Mouse (Mus musculus) erythroblast, embryonic 14.5 days (primary cell): ENCODE data around the gene Lgals7. TPM values are rescaled to one million over a fixed set of nuclear protein-coding genes. Genes with fewer than 3 reads are reported as not detected.
A peak's percentile ranks its signal among the peaks of the same experiment; 100 is the strongest.

Source experiments
- H3K27me3 ChIP-seq: 2 replicates; pipeline ENCODE4 v1.6.1; 2012; ENCODE audit warnings: inconsistent platforms; ENCODE audit not compliant: control insufficient read depth
- H3K36me3 ChIP-seq: 2 replicates; pipeline ENCODE4 v1.6.1; 2012; ENCODE audit warnings: mild to moderate bottlenecking, inconsistent platforms; ENCODE audit not compliant: control insufficient read depth
- H3K4me1 ChIP-seq: 2 replicates; pipeline ENCODE4 v1.6.1; 2012; ENCODE audit warnings: inconsistent platforms; ENCODE audit not compliant: control insufficient read depth
- H3K4me3 ChIP-seq: replicated peaks from 2 replicates; pipeline ENCODE3; 2012; ENCODE audit warnings: moderate library complexity, mild to moderate bottlenecking, inconsistent platforms
- H3K9me3 ChIP-seq: 2 replicates; pipeline ENCODE4 v1.6.1; 2012; ENCODE audit warnings: low read length, inconsistent platforms, mixed read lengths; ENCODE audit not compliant: control insufficient read depth
- GATA1 ChIP-seq: IDR thresholded peaks from 2 replicates; pipeline ENCODE4 v1.6.1; 2012; ENCODE audit warnings: low read length, inconsistent platforms, mixed read lengths
- TAL1 ChIP-seq: IDR thresholded peaks from 3 replicates; pipeline ENCODE4 v1.6.1; 2012; ENCODE audit warnings: low read length, inconsistent platforms, mixed read lengths
- polyA plus RNA-seq: library from polyadenylated mRNA; stranded (reverse); fragments of >175 nt; gene quantifications from 2 replicates; pipeline ENCODE4 v1.2.3, GENCODE M21; 2012

Gene Lgals7
- polyA plus RNA-seq, 1 experiment = not detected

DNA sequence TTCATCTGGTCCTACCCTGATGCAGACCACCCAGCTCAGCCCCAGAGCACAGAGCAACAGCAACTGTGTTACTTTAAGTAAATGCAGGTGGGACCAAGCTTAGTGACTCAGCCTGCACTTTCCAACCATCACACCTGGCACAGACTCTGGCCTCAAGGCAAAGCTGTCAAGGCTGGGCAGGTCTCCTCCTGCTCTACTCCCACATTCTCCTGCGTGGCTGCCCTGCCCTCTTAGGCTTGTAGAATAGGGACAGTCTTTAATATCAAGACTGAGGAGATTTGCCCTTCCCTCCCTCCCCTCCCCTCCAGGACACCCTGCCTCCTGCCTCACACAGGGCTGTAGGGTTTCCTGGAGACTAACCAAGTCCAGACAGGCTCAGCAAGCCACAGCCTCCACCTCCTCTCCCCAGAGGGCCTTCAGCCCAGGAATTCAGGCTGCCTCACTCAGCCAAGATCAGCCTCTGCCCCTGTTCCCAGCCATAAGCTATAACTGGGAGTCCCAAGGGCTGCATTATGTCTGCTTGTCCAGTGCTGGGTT lies 13.9 kb upstream of the Lgals7 start:
- Histone ChIP-seq H3K9me3 (no peaks in the 10 kb centered on the region), H3K4me1 (no peaks in the 10 kb centered on the region), H3K27me3 (no peaks in the 10 kb centered on the region), H3K4me3 (no peak overlapping the region), H3K36me3 (no peaks in the 10 kb centered on the region)
- TF ChIP-seq TAL1 (no peak), GATA1 (no peak)

DNA sequence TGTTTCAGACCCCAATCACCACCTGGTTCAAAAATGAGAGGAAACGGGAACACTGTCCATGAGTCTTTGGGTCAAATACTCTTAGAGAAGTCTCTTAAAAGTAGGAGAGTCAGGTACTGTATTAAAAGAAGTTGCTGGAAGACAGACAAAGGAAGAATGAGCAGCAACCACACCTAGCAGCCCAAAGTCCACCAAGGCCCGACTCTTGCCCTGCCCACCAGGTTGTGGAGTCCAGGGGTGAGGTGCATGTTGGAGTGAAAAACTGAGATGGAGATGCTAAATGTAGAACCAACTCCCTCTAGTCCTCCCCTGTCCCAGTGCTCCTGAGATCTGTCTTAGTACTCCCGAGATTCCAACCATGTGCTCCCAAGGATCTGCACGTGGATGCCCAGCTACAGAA lies 13.0 kb upstream of the Lgals7 start:
- H3K36me3 ChIP-seq = no peaks in the 10 kb centered on the region
- no peaks in the 10 kb centered on the region for H3K4me1 ChIP-seq
- no peaks in the 10 kb centered on the region for H3K27me3 ChIP-seq
- no peaks in the 10 kb centered on the region for H3K9me3 ChIP-seq
- no peak overlapping the region for H3K4me3 ChIP-seq
- TF ChIP-seq GATA1 (no peak), TAL1 (no peak)

GRCm38 (mm10) chr7:28859953-28860352 lies 3.7 kb upstream of the Lgals7 start:
- H3K27me3 ChIP-seq = no peaks in the 10 kb centered on the region
- peaks cover 10% of the 10 kb centered on the region for H3K4me1 ChIP-seq
- H3K4me3 ChIP-seq = no peak overlapping the region
- H3K9me3 ChIP-seq = peaks cover 9% of the 10 kb centered on the region
- H3K36me3 ChIP-seq = no peaks in the 10 kb centered on the region
- no peak for TF ChIP-seq GATA1
- TF ChIP-seq TAL1 = no peak

GRCm38 (mm10) chr7:28860898-28861297 lies 2.8 kb upstream of the Lgals7 start:
- TF ChIP-seq TAL1 (no peak), GATA1 (no peak)
- no peak overlapping the region for H3K4me3 ChIP-seq
- H3K9me3 ChIP-seq = peaks cover 9% of the 10 kb centered on the region
- no peaks in the 10 kb centered on the region for H3K27me3 ChIP-seq
- H3K4me1 ChIP-seq = peaks cover 18% of the 10 kb centered on the region
- H3K36me3 ChIP-seq = no peaks in the 10 kb centered on the region

DNA sequence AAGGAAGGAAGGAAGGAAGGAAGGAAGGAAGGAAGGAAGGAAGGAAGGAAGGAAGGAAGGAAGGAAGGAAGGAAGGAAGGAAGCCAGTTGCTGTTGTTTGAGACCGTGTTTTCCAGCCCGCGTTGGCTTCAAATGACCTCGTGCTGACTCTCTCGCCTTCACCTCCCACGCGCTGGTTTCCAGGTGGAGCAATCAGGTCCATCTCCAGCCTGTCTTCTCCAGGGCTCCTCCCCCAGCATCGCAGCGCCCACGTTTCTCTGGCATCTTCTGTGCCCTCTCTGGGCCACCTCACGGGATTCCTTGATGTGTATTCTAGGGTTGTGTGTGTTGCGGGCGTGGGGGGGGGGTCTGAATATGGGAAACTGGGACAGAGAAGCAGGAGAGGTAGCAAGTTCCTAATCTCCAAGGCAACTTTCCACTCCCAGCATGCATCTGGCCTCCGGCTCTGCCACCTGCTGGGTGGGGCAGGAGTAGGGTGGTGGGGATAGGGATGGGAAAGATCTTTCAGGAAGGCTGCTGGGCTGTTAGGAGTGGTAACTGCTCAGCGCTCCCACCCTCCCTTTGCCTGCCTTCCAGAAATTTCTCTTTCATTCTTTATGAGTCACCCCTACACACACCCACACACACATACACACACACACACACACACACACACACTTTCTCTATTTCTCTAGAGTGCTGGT lies 695 bp upstream of the Lgals7 start:
- no peaks in the 10 kb centered on the region for H3K36me3 ChIP-seq
- TF ChIP-seq TAL1 = no peak
- no peak for TF ChIP-seq GATA1
- H3K27me3 ChIP-seq = no peaks in the 10 kb centered on the region
- H3K9me3 ChIP-seq = peaks cover 9% of the 10 kb centered on the region
- peaks cover 35% of the 10 kb centered on the region for H3K4me1 ChIP-seq
- H3K4me3 ChIP-seq = no peak overlapping the region

DNA sequence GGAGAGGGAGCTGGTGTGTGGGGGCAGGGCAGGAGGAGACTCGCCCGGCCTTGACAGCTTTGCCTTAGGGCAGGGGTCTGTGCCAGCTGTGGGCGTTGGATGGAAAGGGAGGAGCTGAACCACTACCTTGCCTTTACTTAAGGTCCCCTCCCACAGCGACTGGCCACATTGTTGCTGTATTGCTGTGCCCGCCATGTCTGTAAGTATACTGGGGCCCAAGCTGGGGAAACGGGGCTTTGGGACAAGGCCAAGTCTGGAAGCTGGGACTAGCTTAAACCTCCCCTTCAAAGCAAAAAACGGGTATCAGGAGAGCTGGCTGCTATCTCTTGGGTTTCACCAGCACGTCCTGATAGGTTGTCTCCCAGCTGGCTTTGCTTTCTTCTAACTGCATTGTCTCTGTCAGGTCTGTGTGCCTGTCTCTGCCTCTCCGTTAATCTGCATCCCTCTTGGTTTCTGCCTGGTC lies 666 bp downstream of the Lgals7 start:
- Histone ChIP-seq H3K27me3 (no peaks in the 10 kb centered on the region), H3K9me3 (peaks cover 9% of the 10 kb centered on the region), H3K4me1 (peaks cover 35% of the 10 kb centered on the region), H3K36me3 (no peaks in the 10 kb centered on the region), H3K4me3 (no peak overlapping the region)
- TF ChIP-seq GATA1 = no peak
- no peak for TF ChIP-seq TAL1

GRCm38 (mm10) chr7:28865481-28866300 lies 2.0 kb downstream of the Lgals7 start:
- H3K36me3 ChIP-seq = no peaks in the 10 kb centered on the region
- no peak for TF ChIP-seq GATA1
- TF ChIP-seq TAL1 = no peak
- peaks cover 7% of the 10 kb centered on the region for H3K9me3 ChIP-seq
- H3K4me1 ChIP-seq = peaks cover 36% of the 10 kb centered on the region
- peak overlapping the region; percentile 53 for H3K4me3 ChIP-seq
- H3K27me3 ChIP-seq = no peaks in the 10 kb centered on the region

DNA sequence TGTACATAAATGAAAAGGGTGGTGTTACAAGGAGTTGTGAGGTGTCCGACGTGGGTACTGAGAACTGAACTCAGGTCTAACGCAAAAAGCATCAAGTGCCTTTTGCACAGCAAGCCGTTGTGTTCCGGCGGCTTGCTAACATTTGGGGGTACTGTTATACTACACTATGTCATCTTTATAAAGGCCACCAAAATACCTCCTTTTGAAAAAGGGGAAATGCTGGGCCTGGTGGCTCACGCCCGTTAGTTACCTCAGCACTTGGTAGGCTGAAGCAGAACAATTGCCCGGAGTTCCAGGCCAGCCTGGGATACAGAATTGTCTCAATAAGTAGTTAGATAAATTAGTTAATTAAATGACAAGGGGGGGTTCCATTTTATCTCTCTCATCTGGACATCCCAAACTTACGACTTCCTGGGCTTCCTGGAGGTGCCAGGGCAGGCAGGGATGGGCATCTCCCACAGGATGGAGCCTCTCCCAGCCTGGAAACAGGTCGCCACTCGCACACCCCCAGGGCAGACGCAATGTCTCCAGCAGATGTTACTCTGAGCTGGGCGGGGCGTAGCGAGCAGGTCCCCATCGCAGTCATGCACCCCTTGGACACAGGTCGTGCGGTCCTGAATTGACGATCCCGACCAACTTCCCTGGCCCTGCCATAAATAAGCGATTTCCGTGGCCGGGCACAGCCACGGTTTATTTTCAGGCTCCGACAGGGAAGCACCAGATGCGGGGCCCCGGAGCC lies 3.3 kb downstream of the Lgals7 start:
- TF ChIP-seq GATA1 = no peak
- TF ChIP-seq TAL1 = no peak
- H3K9me3 ChIP-seq = no peaks in the 10 kb centered on the region
- H3K27me3 ChIP-seq = no peaks in the 10 kb centered on the region
- H3K4me1 ChIP-seq = peaks cover 45% of the 10 kb centered on the region
- H3K36me3 ChIP-seq = no peaks in the 10 kb centered on the region
- no peak overlapping the region for H3K4me3 ChIP-seq
